Mouse (Mus musculus) MEL (cell line): ENCODE measurements around the gene Abcb1a. TPM values are rescaled to one million over a fixed set of nuclear protein-coding genes. Genes with fewer than 3 reads are reported as not detected.

Experiments used
- DNase-seq: peaks from one replicate; pipeline ENCODE4 v3.0.0; 2011; ENCODE audit warnings: low read depth, low spot score
- H3K27ac ChIP-seq: 2 replicates; pipeline ENCODE4 v1.5.1; 2012; ENCODE audit warnings: low read depth, mild to moderate bottlenecking, control low read depth, low read length, moderate library complexity; ENCODE audit not compliant: control insufficient read depth
- H3K27me3 ChIP-seq, 2 experiments: fragments of 150-350 bp in 1 of 2; sonication (generic) in 1 of 2; 2 replicates each; pipeline ENCODE4 v1.6.1; 2012; ENCODE audit warnings: low read length in 2 of 2, mild to moderate bottlenecking in 2 of 2, improper control_type of control experiment in 1 of 2, moderate library complexity in 1 of 2; ENCODE audit not compliant: insufficient read depth in 2 of 2, control insufficient read depth in 1 of 2
- H3K36me3 ChIP-seq, 2 experiments: 2 replicates each; pipeline ENCODE4 v1.6.1; 2012 to 2014; ENCODE audit warnings: low read length in 2 of 2, improper control_type of control experiment in 1 of 2, inconsistent platforms in 1 of 2, mild to moderate bottlenecking in 1 of 2; ENCODE audit not compliant: insufficient read depth in 2 of 2, control insufficient read depth in 1 of 2
- H3K4me1 ChIP-seq, 2 experiments: fragments of 150-350 bp in 1 of 2; sonication (generic) in 1 of 2; 2 replicates each; pipeline ENCODE4 v1.6.1; 2012; ENCODE audit warnings: low read length in 2 of 2, improper control_type of control experiment in 1 of 2, mild to moderate bottlenecking in 1 of 2; ENCODE audit not compliant: insufficient read depth in 2 of 2, control insufficient read depth in 1 of 2
- H3K4me3 ChIP-seq, 2 experiments: fragments of 150-350 bp in 1 of 2; sonication (generic) in 1 of 2; 2 replicates each; pipeline ENCODE4 v1.5.1; 2012; ENCODE audit warnings: low read depth in 2 of 2, low read length in 2 of 2, mild to moderate bottlenecking in 2 of 2, moderate library complexity in 2 of 2, control low read depth in 1 of 2, improper control_type of control experiment in 1 of 2; ENCODE audit not compliant: control insufficient read depth in 1 of 2, insufficient read depth in 1 of 2
- H3K79me2 ChIP-seq: 2 replicates; pipeline ENCODE4 v1.6.1; 2012; ENCODE audit warnings: mild to moderate bottlenecking, low read length, moderate library complexity; ENCODE audit not compliant: control insufficient read depth, poor library complexity, insufficient read depth
- H3K9ac ChIP-seq: 2 replicates; pipeline ENCODE4 v1.6.1; 2012; ENCODE audit warnings: low read depth, mild to moderate bottlenecking, control low read depth, low read length, moderate library complexity; ENCODE audit not compliant: control insufficient read depth, poor library complexity, severe bottlenecking
- H3K9me3 ChIP-seq: fragments of 150-350 bp; sonication (generic); replicated peaks from 2 replicates; pipeline ENCODE4 v1.6.1; 2012; ENCODE audit warnings: mild to moderate bottlenecking, low read length, improper control_type of control experiment, moderate library complexity; ENCODE audit not compliant: insufficient read depth
- CHD1 ChIP-seq: IDR thresholded peaks from 2 replicates; pipeline ENCODE4 v1.6.1; 2012; ENCODE audit warnings: low read depth, mild to moderate bottlenecking, inconsistent platforms, low read length, improper control_type of control experiment
- CTCF ChIP-seq, 3 experiments: IDR thresholded peaks in 2 of 3; conservative IDR thresholded peaks in 1 of 3; 2 replicates each; pipeline ENCODE4 v1.5.1; 2011 to 2012; ENCODE audit warnings: low read length in 3 of 3, low read depth in 2 of 3, mild to moderate bottlenecking in 2 of 3, improper control_type of control experiment in 1 of 3, inconsistent platforms in 1 of 3, mixed read lengths in 1 of 3, moderate library complexity in 1 of 3; ENCODE audit not compliant: control insufficient read depth in 1 of 3, insufficient read depth in 1 of 3, poor library complexity in 1 of 3, severe bottlenecking in 1 of 3
- E2F4 ChIP-seq: IDR thresholded peaks from 2 replicates; pipeline ENCODE4 v1.6.1; 2011; ENCODE audit warnings: low read depth, low read length, improper control_type of control experiment, borderline replicate concordance
- EP300 ChIP-seq, 2 experiments: IDR thresholded peaks; 2 replicates each; pipeline ENCODE4 v1.6.1; 2011; ENCODE audit warnings: improper control_type of control experiment in 2 of 2, low read length in 2 of 2, low read depth in 1 of 2, mild to moderate bottlenecking in 1 of 2
- ETS1 ChIP-seq: IDR thresholded peaks from 2 replicates; pipeline ENCODE4 v1.6.1; 2012; ENCODE audit warnings: low read depth, mild to moderate bottlenecking, inconsistent platforms, low read length, improper control_type of control experiment, moderate library complexity
- GATA1 ChIP-seq: IDR thresholded peaks from 2 replicates; pipeline ENCODE4 v1.6.1; 2011; ENCODE audit warnings: low read depth, low read length, improper control_type of control experiment
- HCFC1 ChIP-seq: IDR thresholded peaks from 2 replicates; pipeline ENCODE4 v1.6.1; 2012; ENCODE audit warnings: low read depth, mild to moderate bottlenecking, inconsistent platforms, low read length, improper control_type of control experiment, moderate library complexity
- JUND ChIP-seq: IDR thresholded peaks from 2 replicates; pipeline ENCODE4 v1.6.1; 2011; ENCODE audit warnings: low read depth, mild to moderate bottlenecking, improper control_type of control experiment, low read length
- KAT2A ChIP-seq: conservative IDR thresholded peaks from 2 replicates; pipeline ENCODE4 v1.6.1; 2012; ENCODE audit warnings: low read depth, low read length, improper control_type of control experiment, inconsistent platforms
- MAFK ChIP-seq: IDR thresholded peaks from 2 replicates; pipeline ENCODE4 v1.6.1; 2011; ENCODE audit warnings: low read depth, mild to moderate bottlenecking, low read length, improper control_type of control experiment, borderline replicate concordance
- MAX ChIP-seq: IDR thresholded peaks from 2 replicates; pipeline ENCODE4 v1.6.1; 2011; ENCODE audit warnings: low read length, improper control_type of control experiment
- MAZ ChIP-seq: IDR thresholded peaks from 2 replicates; pipeline ENCODE4 v1.6.1; 2012; ENCODE audit warnings: low read depth, mild to moderate bottlenecking, inconsistent platforms, low read length, improper control_type of control experiment
- MEF2A ChIP-seq: IDR thresholded peaks from 2 replicates; pipeline ENCODE4 v1.6.1; 2014; ENCODE audit warnings: low read depth, mild to moderate bottlenecking, inconsistent platforms, low read length, improper control_type of control experiment; ENCODE audit not compliant: poor library complexity, insufficient replicate concordance, severe bottlenecking; ENCODE audit errors: extremely low read depth
- MXI1 ChIP-seq: IDR thresholded peaks from 2 replicates; pipeline ENCODE4 v1.6.1; 2011; ENCODE audit warnings: mild to moderate bottlenecking, low read depth, low read length, improper control_type of control experiment
- MYB ChIP-seq: IDR thresholded peaks from 2 replicates; pipeline ENCODE4 v1.6.1; 2011; ENCODE audit warnings: mild to moderate bottlenecking, low read depth, low read length, improper control_type of control experiment
- MYC ChIP-seq: IDR thresholded peaks from 2 replicates; pipeline ENCODE4 v1.6.1; 2011; ENCODE audit warnings: low read depth, mild to moderate bottlenecking, low read length, improper control_type of control experiment, moderate library complexity
- NRF1 ChIP-seq: IDR thresholded peaks from 2 replicates; pipeline ENCODE4 v1.6.1; 2014; ENCODE audit warnings: low read depth, mild to moderate bottlenecking, inconsistent platforms, low read length, improper control_type of control experiment, moderate library complexity; ENCODE audit not compliant: poor library complexity, insufficient read depth, severe bottlenecking
- POLR2A ChIP-seq, 2 experiments: IDR thresholded peaks; 2 replicates each; pipeline ENCODE4 v1.6.1; 2011 to 2012; ENCODE audit warnings: low read length in 2 of 2, mild to moderate bottlenecking in 2 of 2, control low read depth in 1 of 2, improper control_type of control experiment in 1 of 2, low read depth in 1 of 2, moderate library complexity in 1 of 2; ENCODE audit not compliant: control insufficient read depth in 1 of 2, insufficient read depth in 1 of 2, poor library complexity in 1 of 2
- RAD21 ChIP-seq: IDR thresholded peaks from 2 replicates; pipeline ENCODE4 v1.6.1; 2011; ENCODE audit warnings: mild to moderate bottlenecking, low read depth, low read length, improper control_type of control experiment
- RCOR1 ChIP-seq: IDR thresholded peaks from 2 replicates; pipeline ENCODE4 v1.6.1; 2012; ENCODE audit warnings: low read depth, mild to moderate bottlenecking, inconsistent platforms, low read length, improper control_type of control experiment
- SMC3 ChIP-seq: IDR thresholded peaks from 2 replicates; pipeline ENCODE4 v1.6.1; 2011; ENCODE audit warnings: low read depth, low read length, improper control_type of control experiment
- TAL1 ChIP-seq: IDR thresholded peaks from 2 replicates; pipeline ENCODE4 v1.6.1; 2012; ENCODE audit warnings: mild to moderate bottlenecking, inconsistent platforms, low read length, moderate library complexity, mixed read lengths
- TCF12 ChIP-seq: IDR thresholded peaks from 2 replicates; pipeline ENCODE4 v1.6.1; 2014; ENCODE audit warnings: low read depth, mild to moderate bottlenecking, inconsistent platforms, low read length, improper control_type of control experiment, moderate library complexity
- UBTF ChIP-seq: IDR thresholded peaks from 2 replicates; pipeline ENCODE4 v1.6.1; 2012; ENCODE audit warnings: low read depth, mild to moderate bottlenecking, inconsistent platforms, low read length, improper control_type of control experiment, moderate library complexity, borderline replicate concordance; ENCODE audit not compliant: insufficient read depth
- USF1 ChIP-seq: IDR thresholded peaks from 2 replicates; pipeline ENCODE4 v1.6.1; 2014; ENCODE audit warnings: low read depth, mild to moderate bottlenecking, inconsistent platforms, low read length, improper control_type of control experiment, moderate library complexity
- USF2 ChIP-seq, 2 experiments: IDR thresholded peaks; 2 replicates each; pipeline ENCODE4 v1.6.1; 2011 to 2012; ENCODE audit warnings: improper control_type of control experiment in 2 of 2, low read length in 2 of 2, borderline replicate concordance in 1 of 2, inconsistent platforms in 1 of 2, low read depth in 1 of 2, mild to moderate bottlenecking in 1 of 2; ENCODE audit not compliant: insufficient read depth in 1 of 2
- ZMIZ1 ChIP-seq: IDR thresholded peaks from 2 replicates; pipeline ENCODE4 v1.6.1; 2012; ENCODE audit warnings: low read depth, mild to moderate bottlenecking, inconsistent platforms, low read length, improper control_type of control experiment, moderate library complexity
- polyA plus RNA-seq, 2 experiments: library from polyadenylated mRNA; stranded (reverse) in 1 of 2; unstranded in 1 of 2; fragments of >175 nt in 1 of 2; fragments of >200 nt in 1 of 2; gene quantifications; 2 replicates each; pipeline versions ENCODE4 v1.2.1 to v1.2.4; 2012; ENCODE audit warnings: low replicate concordance in 2 of 2, low read depth in 1 of 2; ENCODE audit not compliant: insufficient read length in 2 of 2, insufficient read depth in 1 of 2, missing spikeins in 1 of 2
- total RNA-seq: library from RNA; depleted of rRNA; stranded (reverse); fragments of 300-350 nt; gene quantifications from 2 replicates; pipeline ENCODE4 v1.2.3, GENCODE M21; 2012

The Abcb1a gene
- total and polyA plus RNA-seq, 3 experiments, result not detected

DNA sequence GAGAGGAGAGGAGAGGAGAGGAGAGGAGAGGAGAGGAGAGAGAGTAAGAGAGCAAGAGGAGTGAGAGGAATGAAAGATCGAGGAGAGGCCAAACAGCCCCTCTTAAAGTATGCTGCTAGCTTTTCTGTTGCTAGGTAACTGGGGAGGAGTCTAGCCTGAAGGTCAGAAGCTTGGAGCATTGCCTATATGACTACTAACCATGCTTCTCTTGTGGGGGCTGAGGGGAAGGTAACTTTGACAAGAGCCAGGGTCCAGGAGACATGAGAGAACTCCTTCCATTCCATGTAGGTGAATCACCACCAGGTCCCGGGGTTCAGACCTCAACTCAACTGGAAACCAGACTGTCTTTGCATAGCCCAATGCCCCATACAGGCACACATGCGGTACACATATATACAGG is 113.0 kb downstream of the Abcb1a start:
- DNase-seq, result no peak
- H3K27ac ChIP-seq, result no peak overlapping the region
- no peak for TF ChIP-seq TCF12
- TF ChIP-seq UBTF, result no peak
- no peak for TF ChIP-seq USF1
- no peak for TF ChIP-seq ETS1
- no peak for TF ChIP-seq SMC3
- TF ChIP-seq JUND, result no peak
- TF ChIP-seq USF2 (IDR thresholded peaks at IDR 0.05; ENCODE audit: borderline replicate concordance in 1 of 2, insufficient read depth in 1 of 2, low read depth in 1 of 2, low read length in 2 of 2), result no peak
- no peak for TF ChIP-seq POLR2A (IDR thresholded peaks at IDR 0.05; ENCODE audit: control insufficient read depth in 1 of 2, insufficient read depth in 1 of 2, low read depth in 1 of 2, low read length in 2 of 2, poor library complexity in 1 of 2)
- TF ChIP-seq EP300 (IDR thresholded peaks at IDR 0.05; ENCODE audit: low read depth in 1 of 2, low read length in 2 of 2), result no peak
- TF ChIP-seq CTCF (IDR thresholded peaks at IDR 0.05 in 2 of 3, conservative IDR thresholded peaks at IDR 0.05 in 1 of 3; ENCODE audit: control insufficient read depth in 1 of 3, insufficient read depth in 1 of 3, low read depth in 2 of 3, low read length in 3 of 3, poor library complexity in 1 of 3, severe bottlenecking in 1 of 3), result no peak
- TF ChIP-seq MEF2A, result no peak
- no peak for TF ChIP-seq ZMIZ1
- no peaks in the 10 kb centered on the region for H3K9me3 ChIP-seq
- no peaks in the 10 kb centered on the region for H3K4me1 ChIP-seq
- no peak overlapping the region for H3K4me3 ChIP-seq
- no peaks in the 10 kb centered on the region for H3K79me2 ChIP-seq
- no peaks in the 10 kb centered on the region for H3K27me3 ChIP-seq
- no peaks in the 10 kb centered on the region for H3K36me3 ChIP-seq
- no peak overlapping the region for H3K9ac ChIP-seq

DNA sequence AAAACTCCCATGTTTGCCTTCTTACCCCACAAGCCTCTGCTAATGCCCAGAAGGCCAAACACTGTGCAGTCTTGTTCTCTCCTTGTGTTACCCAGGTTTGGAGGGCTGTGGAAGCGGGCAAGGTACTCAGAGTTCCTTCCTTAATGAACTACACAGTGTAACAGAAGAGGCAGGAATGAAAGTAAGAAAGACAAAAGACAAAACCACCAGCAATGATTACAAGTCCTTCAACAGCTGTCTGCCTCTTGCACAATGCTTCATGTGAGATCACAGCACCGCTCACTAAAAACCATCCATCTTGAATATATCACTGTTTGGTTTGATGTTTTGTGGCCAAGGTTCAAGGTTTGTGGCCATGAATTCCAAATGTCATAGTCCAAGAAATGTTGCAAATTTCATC is 118.4 kb downstream of the Abcb1a start:
- no peak overlapping the region for H3K9ac ChIP-seq
- H3K36me3 ChIP-seq, result no peaks in the 10 kb centered on the region
- H3K4me3 ChIP-seq, result no peak overlapping the region
- DNase-seq, result no peak
- no peaks in the 10 kb centered on the region; a peak in 1 of 4 replicates for H3K27me3 ChIP-seq
- H3K27ac ChIP-seq, result no peak overlapping the region
- no peaks in the 10 kb centered on the region for H3K9me3 ChIP-seq
- TF ChIP-seq TAL1, result no peak
- TF ChIP-seq ZMIZ1, result no peak
- TF ChIP-seq MAFK, result no peak
- TF ChIP-seq KAT2A, result no peak
- TF ChIP-seq JUND, result no peak
- no peak for TF ChIP-seq MAX
- TF ChIP-seq MAZ, result no peak
- no peak for TF ChIP-seq NRF1
- TF ChIP-seq EP300 (IDR thresholded peaks at IDR 0.05; ENCODE audit: low read depth in 1 of 2, low read length in 2 of 2), result no peak
- TF ChIP-seq MXI1, result no peak
- no peak for TF ChIP-seq HCFC1
- no peak for TF ChIP-seq MYC
- TF ChIP-seq MYB, result no peak
- TF ChIP-seq CHD1, result no peak
- TF ChIP-seq GATA1, result no peak
- no peak for TF ChIP-seq RCOR1
- no peak for TF ChIP-seq CTCF (IDR thresholded peaks at IDR 0.05 in 2 of 3, conservative IDR thresholded peaks at IDR 0.05 in 1 of 3; ENCODE audit: control insufficient read depth in 1 of 3, insufficient read depth in 1 of 3, low read depth in 2 of 3, low read length in 3 of 3, poor library complexity in 1 of 3, severe bottlenecking in 1 of 3)
- no peak for TF ChIP-seq E2F4
- no peak for TF ChIP-seq RAD21
- TF ChIP-seq, all 39 proteins: peak for 0
- Histone ChIP-seq H3K79me2 (no peaks in the 10 kb centered on the region), H3K4me1 (no peaks in the 10 kb centered on the region)
